Mouse (Mus musculus) olfactory bulb, adult 2 months (tissue): ENCODE measurements around the gene Esr1.

Source experiments
- CTCF ChIP-seq: fragments of 200-500 bp; IDR thresholded peaks from 2 replicates; pipeline ENCODE4 v1.5.1; 2012; ENCODE audit warnings: low read depth, mild to moderate bottlenecking, low read length, moderate library complexity; ENCODE audit not compliant: insufficient read depth
- POLR2A ChIP-seq: fragments of 200-500 bp; IDR thresholded peaks from 2 replicates; pipeline ENCODE4 v1.6.1; 2012; ENCODE audit warnings: mild to moderate bottlenecking, low read depth, low read length, moderate library complexity; ENCODE audit not compliant: insufficient read depth

DNA sequence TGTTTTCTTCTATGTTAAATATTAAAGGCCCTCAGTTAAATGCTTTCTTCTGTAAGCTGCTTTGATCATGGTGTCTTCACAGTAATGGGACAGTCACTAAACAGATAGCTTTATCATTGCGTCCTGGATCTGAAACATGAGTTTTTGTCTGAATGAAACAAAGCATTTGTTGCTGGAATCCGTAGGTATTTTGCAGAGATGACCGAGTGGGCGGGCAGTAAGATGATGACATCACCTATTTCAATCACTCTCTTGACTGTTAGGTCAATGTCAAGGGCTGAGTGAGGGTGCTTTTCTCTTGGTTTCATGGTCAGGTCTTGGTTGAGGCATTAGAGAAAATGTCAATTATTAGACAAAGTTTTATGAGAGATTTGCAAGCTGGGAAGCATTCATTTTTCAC is 307.7 kb downstream of the Esr1 start:
- no peak for TF ChIP-seq CTCF
- TF ChIP-seq POLR2A = no peak
